Comparison of ENCODE assay signal across 12 mouse cellular contexts in genomic region chr13:40646131-40646530, GRCm38 (mm10).
"Had no signal": no experiment of that assay in that cellular context is flagged by ENCODE, and none has a peak within 500 bp of the region (broad histone marks: within the 10 kb centered on the region; RNA-seq: fewer than 3 reads in every experiment).

No protein-coding gene starts in this region.

- H3K9ac ChIP-seq: limb, embryonic 15.5 days; liver, embryonic 12.5 days; lung, embryonic 15.5 days; neural tube, embryonic 13.5 days had no signal

- H3K4me1 ChIP-seq: limb, embryonic 15.5 days; liver, embryonic 12.5 days; lung, embryonic 15.5 days had no signal

- ATAC-seq: inflammation-experienced regulatory T-cells, adult 6 months; intestine, postnatal 0 days; liver, embryonic 12.5 days had no signal

- DNase-seq: kidney, adult 9 months; kidney, postnatal 10 days; midbrain, embryonic 14.5 days; right cerebral cortex, postnatal 14 days; thymus, postnatal 36 days had no signal

- H3K36me3 ChIP-seq: limb, embryonic 15.5 days; liver, embryonic 12.5 days; lung, embryonic 15.5 days; neural tube, embryonic 13.5 days had no signal

- H3K4me2 ChIP-seq: limb, embryonic 15.5 days; liver, embryonic 12.5 days; lung, embryonic 15.5 days; neural tube, embryonic 13.5 days had no signal

- H3K27me3 ChIP-seq: liver, embryonic 12.5 days; lung, embryonic 15.5 days; neural tube, embryonic 13.5 days had no signal

- H3K9me3 ChIP-seq: limb, embryonic 15.5 days; liver, embryonic 12.5 days; lung, embryonic 15.5 days; neural tube, embryonic 13.5 days had no signal

- H3K27ac ChIP-seq: left cerebral cortex, adult 2 months; limb, embryonic 15.5 days; liver, embryonic 12.5 days; lung, embryonic 15.5 days; neural tube, embryonic 13.5 days had no signal

- H3K4me3 ChIP-seq: left cerebral cortex, adult 2 months; limb, embryonic 15.5 days; liver, embryonic 12.5 days; lung, embryonic 15.5 days; neural tube, embryonic 13.5 days had no signal
